Mouse (Mus musculus) midbrain, embryonic 16.5 days (tissue): ENCODE results near the gene Gm17604. TPM values are rescaled to one million over a fixed set of nuclear protein-coding genes. Genes with fewer than 3 reads are reported as not detected.

Experiments
- ATAC-seq: fragments of 200-750 bp; cut with Nextera tagmentation; 2 replicates; pipeline ENCODE4 v1.8.0; 2017; ENCODE audit warnings: moderate TSS enrichment
- H3K27ac ChIP-seq: fragments of 300-500 bp; sonication (generic); 2 replicates; pipeline ENCODE4 v1.5.1; 2014; ENCODE audit warnings: mild to moderate bottlenecking, low read length, mixed read lengths
- H3K27me3 ChIP-seq: fragments of 300-500 bp; sonication (generic); 2 replicates; pipeline ENCODE4 v1.6.1; 2014; ENCODE audit warnings: low read depth, low read length, mixed read lengths; ENCODE audit not compliant: control insufficient read depth, insufficient read depth
- H3K36me3 ChIP-seq: fragments of 300-500 bp; sonication (generic); 2 replicates; pipeline ENCODE4 v1.6.1; 2014; ENCODE audit warnings: mild to moderate bottlenecking, low read length, moderate library complexity, mixed read lengths; ENCODE audit not compliant: control insufficient read depth, insufficient read depth
- H3K4me1 ChIP-seq: fragments of 300-500 bp; sonication (generic); 2 replicates; pipeline ENCODE4 v1.6.1; 2014; ENCODE audit warnings: mild to moderate bottlenecking, low read length, mixed read lengths; ENCODE audit not compliant: control insufficient read depth, insufficient read depth
- H3K4me2 ChIP-seq: fragments of 300-500 bp; sonication (generic); 2 replicates; pipeline ENCODE4 v1.6.1; 2014; ENCODE audit warnings: mild to moderate bottlenecking, low read length, mixed read lengths
- H3K4me3 ChIP-seq: fragments of 300-500 bp; sonication (generic); 2 replicates; pipeline ENCODE4 v1.5.1; 2014; ENCODE audit warnings: low read depth, mild to moderate bottlenecking, low read length, moderate library complexity, mixed read lengths
- H3K9ac ChIP-seq: fragments of 300-500 bp; sonication (generic); 2 replicates; pipeline ENCODE4 v1.6.1; 2014; ENCODE audit warnings: low read depth, low read length, mixed read lengths
- H3K9me3 ChIP-seq: fragments of 300-500 bp; sonication (generic); replicated peaks from 2 replicates; pipeline ENCODE4 v1.6.1; 2014; ENCODE audit warnings: mild to moderate bottlenecking, low read length, mixed read lengths; ENCODE audit not compliant: control insufficient read depth, poor library complexity, severe bottlenecking
- WGBS: fragments of 180-500 bp; shearing (Covaris S2); extraction: QIAGEN DNeasy Blood & Tissue Kit; methylation state at CpG from one replicate; pipeline ENCODE4 v1.1.7; 2014; 5-methylcytosine and 5-hydroxymethylcytosine counted together
- polyA plus RNA-seq: library from polyadenylated mRNA; unstranded; fragments of >200 nt; fragmentation: Nextera tagmentation; extraction: Ambion mirVana; gene quantifications from 2 replicates; pipeline ENCODE4 v1.2.1, GENCODE M21; 2015

Gene Gm17604
- not detected in 2 replicates for polyA plus RNA-seq

DNA sequence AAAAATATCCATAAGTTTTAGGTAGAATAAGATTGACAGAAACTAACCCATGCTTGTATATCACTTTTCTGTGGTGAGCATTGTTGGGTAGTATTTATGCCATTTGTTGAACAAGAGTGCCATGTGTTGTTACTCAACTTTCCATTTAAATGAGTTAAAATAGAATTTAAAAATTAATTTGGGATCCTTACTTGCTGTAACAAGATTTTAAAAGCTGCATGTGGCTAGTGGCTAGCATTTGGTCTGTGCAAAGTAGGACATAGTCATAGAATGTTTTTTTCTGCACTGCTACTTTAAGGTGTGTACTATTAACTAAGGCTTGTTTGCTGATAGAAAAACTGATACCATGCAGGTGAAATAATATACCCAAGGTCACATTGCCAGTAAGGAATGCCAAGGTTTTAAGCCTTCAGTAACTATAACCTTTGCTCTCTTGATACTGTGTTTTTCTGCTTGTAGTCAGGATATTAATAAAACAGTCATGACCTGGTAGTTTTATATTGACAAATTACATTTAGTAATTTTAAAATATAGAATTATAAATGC, at the start of gene Gm17604:
Gene Gm17604, minus strand, starts transcription at position 51 of the 546 bp plus-strand sequence.
- no peak within 1 kb of the TSS for H3K4me2 ChIP-seq
- H3K9me3 ChIP-seq, result no peaks in the 10 kb centered on the region
- no peaks in the 10 kb centered on the region for H3K36me3 ChIP-seq
- no peak within 1 kb of the TSS for H3K27ac ChIP-seq
- 0 out of 2 replicates have a peak, but pooled peaks cover 3% of the 10 kb centered on the region for H3K27me3 ChIP-seq
- H3K4me1 ChIP-seq, result no peaks in the 10 kb centered on the region
- H3K4me3 ChIP-seq, result no peak within 1 kb of the TSS
- ATAC-seq, result no peak
- no peak within 1 kb of the TSS for H3K9ac ChIP-seq

GRCm38 (mm10) chrX:165049929-165050328, 45.3 kb upstream of the Gm17604 start:
- no peak for ATAC-seq
- H3K4me2 ChIP-seq, result no peak overlapping the region
- no peak overlapping the region for H3K27ac ChIP-seq
- H3K9ac ChIP-seq, result no peak overlapping the region
- no peaks in the 10 kb centered on the region; the same call in 1 of the 2 replicates for H3K27me3 ChIP-seq
- 90% methylated on average over 1 of the region's 1 CpGs for WGBS
- H3K4me1 ChIP-seq, result no peaks in the 10 kb centered on the region
- no peak overlapping the region for H3K4me3 ChIP-seq
- no peaks in the 10 kb centered on the region for H3K36me3 ChIP-seq
- H3K9me3 ChIP-seq, result no peaks in the 10 kb centered on the region

DNA sequence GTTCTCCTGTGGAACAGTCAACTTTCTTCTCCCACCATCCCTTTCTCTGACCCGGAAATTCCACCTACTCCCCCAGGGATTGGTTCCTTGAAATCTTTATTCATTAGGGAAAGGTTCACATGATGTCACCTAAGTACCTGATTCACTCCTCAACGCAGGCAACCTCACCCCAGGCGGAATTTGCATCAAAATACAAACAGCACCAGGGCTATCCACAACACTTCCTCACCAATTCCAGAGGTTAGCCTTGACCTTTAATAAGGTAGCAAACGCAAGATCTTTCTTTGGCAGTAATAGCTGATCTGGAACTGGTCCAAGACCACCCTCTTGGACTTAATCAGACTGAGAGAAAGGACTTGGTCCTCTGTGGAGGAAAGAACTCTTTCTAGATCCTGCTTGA, 1.5 kb downstream of the Gm17604 start:
- no peak overlapping the region for H3K4me3 ChIP-seq
- H3K27ac ChIP-seq, result no peak overlapping the region
- no peaks in the 10 kb centered on the region for H3K4me1 ChIP-seq
- no peak overlapping the region for H3K4me2 ChIP-seq
- H3K9me3 ChIP-seq, result no peaks in the 10 kb centered on the region
- H3K27me3 ChIP-seq, result 0 out of 2 replicates have a peak, but pooled peaks cover 3% of the 10 kb centered on the region
- 41% methylated on average over 4 of the region's 4 CpGs for WGBS
- no peak for ATAC-seq
- no peaks in the 10 kb centered on the region for H3K36me3 ChIP-seq
- no peak overlapping the region for H3K9ac ChIP-seq

GRCm38 (mm10) chrX:164980193-164980775, 24.3 kb downstream of the Gm17604 start, which contains the start of the genes Mospd2 and Fancb:
Mospd2 (minus strand) TSS chrX:164980375.
Fancb (plus strand) TSS chrX:164980592.
- Histone ChIP-seq H3K4me1 (peaks cover 7% of the 10 kb centered on the region), H3K27me3 (no peaks in the 10 kb centered on the region), H3K4me2 (peak within 1 kb of the TSS; percentile 61), H3K9ac (peak within 1 kb of the TSS; percentile 66), H3K4me3 (peak within 1 kb of the TSS; percentile 57), H3K36me3 (no peaks in the 10 kb centered on the region), H3K9me3 (no peaks in the 10 kb centered on the region), H3K27ac (peak within 1 kb of the TSS; percentile 75)
- peak; percentile 100 for ATAC-seq
- WGBS, result 12% methylated on average over 25 of the region's 26 CpGs

DNA sequence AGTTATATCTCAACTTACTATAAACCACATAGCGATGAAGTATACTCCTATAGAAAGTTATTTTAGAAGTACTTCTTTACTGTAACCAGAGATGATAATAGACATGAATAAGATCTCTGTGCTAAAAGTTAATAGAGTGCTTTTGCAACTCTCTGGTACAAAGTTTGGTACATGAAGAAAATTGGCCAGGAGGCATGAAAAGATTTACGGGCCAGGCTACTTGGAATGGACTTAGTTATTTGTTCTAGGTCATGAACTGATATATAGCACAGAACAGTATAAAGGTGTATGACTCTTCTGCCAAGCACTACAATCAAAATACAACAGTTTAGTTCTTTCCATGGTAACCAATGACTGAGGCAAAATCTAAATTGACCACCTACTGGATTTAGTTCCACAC, 25.8 kb downstream of the Gm17604 start:
- peak overlapping the region; percentile 60 for H3K4me2 ChIP-seq
- ATAC-seq, result no peak
- no peaks in the 10 kb centered on the region for H3K9me3 ChIP-seq
- H3K9ac ChIP-seq, result no peak overlapping the region
- no peaks in the 10 kb centered on the region for H3K36me3 ChIP-seq
- H3K27ac ChIP-seq, result no peak overlapping the region
- H3K4me1 ChIP-seq, result peaks cover 7% of the 10 kb centered on the region
- WGBS, result 96% methylated on average over 2 of the region's 2 CpGs
- H3K4me3 ChIP-seq, result no peak overlapping the region; the same call in 1 of the 2 replicates
- H3K27me3 ChIP-seq, result no peaks in the 10 kb centered on the region

DNA sequence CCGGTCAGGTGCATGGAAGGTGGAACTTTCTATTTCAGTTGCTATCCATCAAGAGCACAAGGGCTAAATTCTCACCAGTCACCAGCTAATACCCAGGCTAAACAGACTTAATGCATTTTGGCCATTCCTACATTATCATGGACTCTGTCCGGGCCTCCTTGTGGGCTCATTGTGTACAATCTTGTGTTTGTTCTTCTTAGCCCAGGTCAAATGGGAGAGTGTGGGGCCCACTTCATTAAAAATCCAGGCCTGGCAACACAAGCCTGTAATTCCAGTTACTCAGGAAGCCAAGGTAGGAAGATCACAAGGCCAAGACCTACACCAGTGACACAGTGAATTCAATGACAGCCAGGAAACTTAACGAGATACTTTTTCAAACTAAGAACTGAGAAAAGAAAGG, 33.4 kb downstream of the Gm17604 start:
- H3K27me3 ChIP-seq, result no peaks in the 10 kb centered on the region
- WGBS, result 89% methylated on average over 3 of the region's 3 CpGs
- H3K27ac ChIP-seq, result no peak overlapping the region
- no peak for ATAC-seq
- no peaks in the 10 kb centered on the region for H3K4me1 ChIP-seq
- no peaks in the 10 kb centered on the region for H3K9me3 ChIP-seq
- H3K36me3 ChIP-seq, result no peaks in the 10 kb centered on the region
- H3K9ac ChIP-seq, result no peak overlapping the region
- no peak overlapping the region for H3K4me3 ChIP-seq
- no peak overlapping the region for H3K4me2 ChIP-seq

DNA sequence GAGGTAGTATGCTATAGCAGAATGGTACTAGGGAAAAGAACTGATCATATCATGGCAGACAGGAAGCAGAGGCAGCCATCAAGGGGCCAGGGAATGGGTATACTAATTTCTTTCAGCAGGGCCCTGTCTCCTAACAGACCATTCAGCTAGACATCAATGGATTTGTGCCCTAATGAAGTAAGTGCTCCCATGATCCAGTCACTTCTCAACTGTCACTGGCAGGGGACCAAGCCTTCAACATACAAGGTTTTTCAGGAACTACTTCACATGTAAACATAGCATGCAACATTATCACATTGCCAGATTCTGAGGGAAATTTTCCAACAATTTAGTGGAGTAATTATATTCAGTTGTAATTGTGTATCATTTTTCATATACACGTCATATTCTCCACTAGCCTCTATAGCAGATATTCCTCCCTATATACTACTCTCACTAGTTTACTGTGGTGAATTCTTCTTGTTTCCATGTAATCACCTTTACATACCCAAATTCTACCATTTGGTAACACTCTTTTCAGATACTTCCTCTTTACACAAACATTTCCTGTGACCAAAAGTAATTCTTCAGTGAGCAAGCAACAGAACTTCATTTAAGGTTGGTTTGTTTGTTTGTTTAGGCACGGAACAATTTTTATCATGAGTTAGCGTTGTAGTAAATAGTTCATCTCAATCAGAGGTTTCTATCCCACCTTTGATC, 38.7 kb downstream of the Gm17604 start:
- H3K9me3 ChIP-seq, result no peaks in the 10 kb centered on the region
- H3K4me3 ChIP-seq, result no peak overlapping the region
- 88% methylated on average over 3 of the region's 3 CpGs for WGBS
- H3K27ac ChIP-seq, result no peak overlapping the region
- no peaks in the 10 kb centered on the region for H3K27me3 ChIP-seq
- no peaks in the 10 kb centered on the region for H3K4me1 ChIP-seq
- no peak overlapping the region for H3K9ac ChIP-seq
- 0 out of 2 replicates have a peak, but pooled peaks cover 2% of the 10 kb centered on the region for H3K36me3 ChIP-seq
- no peak overlapping the region for H3K4me2 ChIP-seq
- ATAC-seq, result no peak
